Mouse (Mus musculus) hindbrain, embryonic 14.5 days (tissue): ENCODE data around the gene Trp53i11. TPM values are rescaled to one million over a fixed set of nuclear protein-coding genes. Genes with fewer than 3 reads are reported as not detected.

Source experiments
- ATAC-seq: fragments of 200-750 bp; cut with Nextera tagmentation; 2 replicates; pipeline ENCODE4 v1.8.0; 2017; ENCODE audit warnings: moderate number of reproducible peaks, mild to moderate bottlenecking, moderate TSS enrichment, moderate library complexity; ENCODE audit not compliant: low FRiP score
- DNase-seq: peaks from one replicate; pipeline ENCODE4 v3.0.0-alpha.2; 2015; ENCODE audit warnings: low spot score
- H3K27ac ChIP-seq: fragments of 300-500 bp; sonication (generic); 2 replicates; pipeline ENCODE4 v1.5.1; 2014; ENCODE audit warnings: mild to moderate bottlenecking, moderate library complexity
- H3K27me3 ChIP-seq: fragments of 300-500 bp; sonication (generic); 2 replicates; pipeline ENCODE4 v1.6.1; 2014; ENCODE audit warnings: mild to moderate bottlenecking, low read length, mixed read lengths; ENCODE audit not compliant: control insufficient read depth, insufficient read depth
- H3K36me3 ChIP-seq: fragments of 300-500 bp; sonication (generic); replicated peaks from 2 replicates; pipeline ENCODE4 v1.6.1; 2014; ENCODE audit not compliant: control insufficient read depth, insufficient read depth
- H3K4me1 ChIP-seq: fragments of 300-500 bp; sonication (generic); replicated peaks from 2 replicates; pipeline ENCODE4 v1.6.1; 2014; ENCODE audit warnings: antibody characterized with exemption, low read length, mixed read lengths; ENCODE audit not compliant: control insufficient read depth, insufficient read depth
- H3K4me2 ChIP-seq: fragments of 300-500 bp; sonication (generic); replicated peaks from 2 replicates; pipeline ENCODE4 v1.6.1; 2014; ENCODE audit warnings: mild to moderate bottlenecking, moderate library complexity
- H3K4me3 ChIP-seq: fragments of 300-500 bp; sonication (generic); replicated peaks from 2 replicates; pipeline ENCODE4 v1.5.1; 2014; ENCODE audit warnings: mild to moderate bottlenecking, low read length
- H3K9ac ChIP-seq: fragments of 300-500 bp; sonication (generic); 2 replicates; pipeline ENCODE4 v1.6.1; 2014
- H3K9me3 ChIP-seq: fragments of 300-500 bp; sonication (generic); 2 replicates; pipeline ENCODE4 v1.6.1; 2016; ENCODE audit warnings: low read length; ENCODE audit not compliant: control insufficient read depth
- WGBS: fragments of 180-500 bp; shearing (Covaris S2); extraction: QIAGEN DNeasy Blood & Tissue Kit; methylation state at CpG from one replicate; pipeline ENCODE4 v1.1.7; 2014; 5-methylcytosine and 5-hydroxymethylcytosine counted together
- polyA plus RNA-seq: library from polyadenylated mRNA; unstranded; fragments of >200 nt; fragmentation: Nextera tagmentation; extraction: Ambion mirVana; gene quantifications from 2 replicates; pipeline ENCODE4 v1.2.1, GENCODE M21; 2014

Trp53i11 gene
- polyA plus RNA-seq, 1 experiment from 2014 or later, result 99.4 TPM

- H3K4me3 ChIP-seq, result no peak overlapping the region
- no peaks in the 10 kb centered on the region for H3K9me3 ChIP-seq
- H3K9ac ChIP-seq, result no peak overlapping the region
- H3K36me3 ChIP-seq, result no peaks in the 10 kb centered on the region
- H3K27me3 ChIP-seq, result no peaks in the 10 kb centered on the region
- H3K4me1 ChIP-seq, result peaks cover 14% of the 10 kb centered on the region
- no peak for DNase-seq
- ATAC-seq, result no peak
- 95% methylated on average over 1 of the region's 1 CpGs for WGBS
- H3K4me2 ChIP-seq, result no peak overlapping the region
- no peak overlapping the region for H3K27ac ChIP-seq
These were observed 33.5 kb upstream of the Trp53i11 start for GRCm38 (mm10) chr2:93153833-93154232.

GRCm38 (mm10) chr2:93154486-93155032 lies 32.8 kb upstream of the Trp53i11 start:
- no peak overlapping the region for H3K27ac ChIP-seq
- no peaks in the 10 kb centered on the region for H3K27me3 ChIP-seq
- H3K4me1 ChIP-seq, result peaks cover 14% of the 10 kb centered on the region
- ATAC-seq (no peak), DNase-seq (no peak)
- H3K9ac ChIP-seq, result no peak overlapping the region
- no peak overlapping the region for H3K4me2 ChIP-seq
- H3K9me3 ChIP-seq, result no peaks in the 10 kb centered on the region
- 97% methylated on average over 1 of the region's 1 CpGs for WGBS
- H3K4me3 ChIP-seq, result no peak overlapping the region
- no peaks in the 10 kb centered on the region for H3K36me3 ChIP-seq

GRCm38 (mm10) chr2:93160467-93161035 lies 26.8 kb upstream of the Trp53i11 start:
- ATAC-seq, result peak; percentile 24; the same call in 1 of the 2 replicates
- Histone ChIP-seq H3K9ac (no peak overlapping the region), H3K27ac (no peak overlapping the region), H3K4me2 (no peak overlapping the region), H3K27me3 (no peaks in the 10 kb centered on the region), H3K4me3 (no peak overlapping the region), H3K4me1 (no peaks in the 10 kb centered on the region), H3K9me3 (no peaks in the 10 kb centered on the region), H3K36me3 (no peaks in the 10 kb centered on the region)
- 66% methylated on average over 4 of the region's 4 CpGs for WGBS
- no peak for DNase-seq

GRCm38 (mm10) chr2:93161914-93162664 lies 25.3 kb upstream of the Trp53i11 start:
- no peak overlapping the region for H3K9ac ChIP-seq
- H3K27me3 ChIP-seq, result no peaks in the 10 kb centered on the region
- no peaks in the 10 kb centered on the region for H3K36me3 ChIP-seq
- ATAC-seq (0 out of 2 replicates have a peak, but pooled peaks have one; percentile 21), DNase-seq (no peak)
- no peak overlapping the region for H3K4me2 ChIP-seq
- H3K4me1 ChIP-seq, result 0 out of 2 replicates have a peak, but pooled peaks cover 10% of the 10 kb centered on the region
- 82% methylated on average over 7 of the region's 7 CpGs for WGBS
- no peak overlapping the region for H3K4me3 ChIP-seq
- H3K9me3 ChIP-seq, result no peaks in the 10 kb centered on the region
- no peak overlapping the region for H3K27ac ChIP-seq

- no peak for DNase-seq
- no peaks in the 10 kb centered on the region for H3K27me3 ChIP-seq
- no peaks in the 10 kb centered on the region for H3K9me3 ChIP-seq
- ATAC-seq, result no peak
- H3K9ac ChIP-seq, result no peak overlapping the region
- 90% methylated on average over 4 of the region's 4 CpGs for WGBS
- H3K4me2 ChIP-seq, result no peak overlapping the region
- H3K27ac ChIP-seq, result no peak overlapping the region
- no peak overlapping the region for H3K4me3 ChIP-seq
- 0 out of 2 replicates have a peak, but pooled peaks cover 10% of the 10 kb centered on the region for H3K4me1 ChIP-seq
- no peaks in the 10 kb centered on the region for H3K36me3 ChIP-seq
These were observed 24.6 kb upstream of the Trp53i11 start for GRCm38 (mm10) chr2:93162791-93163190.

- WGBS, result 16% methylated on average over 2 of the region's 2 CpGs
- Histone ChIP-seq H3K9ac (no peak overlapping the region), H3K36me3 (no peaks in the 10 kb centered on the region), H3K4me1 (0 out of 2 replicates have a peak, but pooled peaks cover 10% of the 10 kb centered on the region), H3K9me3 (no peaks in the 10 kb centered on the region), H3K4me3 (no peak overlapping the region), H3K4me2 (no peak overlapping the region), H3K27me3 (no peaks in the 10 kb centered on the region), H3K27ac (no peak overlapping the region)
- DNase-seq (no peak), ATAC-seq (no peak)
These were observed 24.0 kb upstream of the Trp53i11 start for GRCm38 (mm10) chr2:93163317-93163716.

GRCm38 (mm10) chr2:93163750-93164335 lies 23.5 kb upstream of the Trp53i11 start:
- ATAC-seq (no peak), DNase-seq (no peak)
- 72% methylated on average over 6 of the region's 6 CpGs for WGBS
- 0 out of 2 replicates have a peak, but pooled peaks cover 10% of the 10 kb centered on the region for H3K4me1 ChIP-seq
- H3K9ac ChIP-seq, result no peak overlapping the region
- no peak overlapping the region for H3K4me2 ChIP-seq
- H3K4me3 ChIP-seq, result no peak overlapping the region
- H3K36me3 ChIP-seq, result no peaks in the 10 kb centered on the region
- H3K27me3 ChIP-seq, result no peaks in the 10 kb centered on the region
- H3K9me3 ChIP-seq, result no peaks in the 10 kb centered on the region
- H3K27ac ChIP-seq, result no peak overlapping the region

- H3K4me1 ChIP-seq, result 0 out of 2 replicates have a peak, but pooled peaks cover 13% of the 10 kb centered on the region
- DNase-seq (no peak), ATAC-seq (no peak)
- no peak overlapping the region for H3K4me2 ChIP-seq
- 62% methylated on average over 6 of the region's 6 CpGs for WGBS
- no peak overlapping the region for H3K27ac ChIP-seq
- no peak overlapping the region for H3K4me3 ChIP-seq
- H3K9ac ChIP-seq, result no peak overlapping the region
- H3K27me3 ChIP-seq, result no peaks in the 10 kb centered on the region
- no peaks in the 10 kb centered on the region for H3K9me3 ChIP-seq
- no peaks in the 10 kb centered on the region for H3K36me3 ChIP-seq
These were observed 21.1 kb upstream of the Trp53i11 start for GRCm38 (mm10) chr2:93166295-93166694.

GRCm38 (mm10) chr2:93166734-93167406 lies 20.5 kb upstream of the Trp53i11 start:
- ATAC-seq (no peak), DNase-seq (no peak)
- Histone ChIP-seq H3K27me3 (no peaks in the 10 kb centered on the region), H3K36me3 (no peaks in the 10 kb centered on the region), H3K27ac (no peak overlapping the region), H3K9me3 (no peaks in the 10 kb centered on the region), H3K9ac (no peak overlapping the region), H3K4me1 (0 out of 2 replicates have a peak, but pooled peaks cover 16% of the 10 kb centered on the region), H3K4me3 (no peak overlapping the region), H3K4me2 (no peak overlapping the region)
- 88% methylated on average over 14 of the region's 14 CpGs for WGBS
